In genomic region chr11:61929323-61930097, GRCm38 (mm10) we compare ENCODE assay signal across 7 mouse cellular contexts. TPM values are rescaled to one million over a fixed set of nuclear protein-coding genes. Genes with fewer than 3 reads are reported as not detected.
DNase-seq lines count a peak whose midpoint lies in the region; ATAC-seq lines count a peak whose summit lies in the region.

No protein-coding gene starts in this region.

- H3K9me3 ChIP-seq in lung, embryonic 15.5 days = no peaks in the 10 kb centered on the region
- H3K9me3 ChIP-seq in hindbrain, embryonic 16.5 days (ENCODE audit: control insufficient read depth, low read length) = no peaks in the 10 kb centered on the region
- H3K9me3 ChIP-seq in midbrain, embryonic 16.5 days (replicated peaks; ENCODE audit: control insufficient read depth, low read length, poor library complexity, severe bottlenecking) = no peaks in the 10 kb centered on the region

- WGBS in lung, embryonic 15.5 days = under 1% methylated on average over 47 of the region's 47 CpGs
- WGBS in hindbrain, embryonic 16.5 days = 3% methylated on average over 39 of the region's 47 CpGs
- WGBS in midbrain, embryonic 16.5 days = 3% methylated on average over 46 of the region's 47 CpGs

- H3K4me3 ChIP-seq in lung, embryonic 15.5 days = peak overlapping the region; percentile 99
- H3K4me3 ChIP-seq in hindbrain, embryonic 16.5 days (ENCODE audit: low read length) = peak overlapping the region; percentile 96
- peak overlapping the region; percentile 75 for H3K4me3 ChIP-seq in midbrain, embryonic 16.5 days (ENCODE audit: low read depth, low read length)

- peak overlapping the region; percentile 92 for H3K9ac ChIP-seq in lung, embryonic 15.5 days
- peak overlapping the region; percentile 87 for H3K9ac ChIP-seq in hindbrain, embryonic 16.5 days (ENCODE audit: low read depth, low read length)
- H3K9ac ChIP-seq in midbrain, embryonic 16.5 days (ENCODE audit: low read depth, low read length) = peak overlapping the region; percentile 93

- peak overlapping the region; percentile 96 for H3K27ac ChIP-seq in lung, embryonic 15.5 days
- peak overlapping the region; percentile 94 for H3K27ac ChIP-seq in hindbrain, embryonic 16.5 days (ENCODE audit: low read depth, low read length)
- peak overlapping the region; percentile 98 for H3K27ac ChIP-seq in midbrain, embryonic 16.5 days (ENCODE audit: low read length)

- DNase-seq in lung, postnatal 25 days (ENCODE audit: low spot score) = no peak
- DNase-seq in c-Kit-positive CD71-positive TER-119-positive erythroid progenitor cells, embryonic 14.5 days (ENCODE audit: low spot score) = peak; percentile 25
- no peak for DNase-seq in cerebellum, postnatal 36 days
- no peak for DNase-seq in gastrocnemius, postnatal 14 days

- peaks cover 24% of the 10 kb centered on the region for H3K4me1 ChIP-seq in lung, embryonic 15.5 days
- peaks cover 14% of the 10 kb centered on the region for H3K4me1 ChIP-seq in hindbrain, embryonic 16.5 days (ENCODE audit: control insufficient read depth, insufficient read depth, low read depth, low read length)
- H3K4me1 ChIP-seq in midbrain, embryonic 16.5 days (ENCODE audit: control insufficient read depth, insufficient read depth, low read length) = peaks cover 16% of the 10 kb centered on the region

- no peaks in the 10 kb centered on the region for H3K36me3 ChIP-seq in lung, embryonic 15.5 days
- no peaks in the 10 kb centered on the region for H3K36me3 ChIP-seq in hindbrain, embryonic 16.5 days (ENCODE audit: control insufficient read depth, insufficient read depth, low read length)
- no peaks in the 10 kb centered on the region for H3K36me3 ChIP-seq in midbrain, embryonic 16.5 days (ENCODE audit: control insufficient read depth, insufficient read depth, low read length)

- ATAC-seq in lung, embryonic 15.5 days (ENCODE audit: borderline replicate concordance, extremely low read depth, low FRiP score, low TSS enrichment) = peak; percentile 73
- ATAC-seq in hindbrain, embryonic 16.5 days = peak; percentile 66
- ATAC-seq in midbrain, embryonic 16.5 days = peak; percentile 82

- H3K4me2 ChIP-seq in lung, embryonic 15.5 days = peak overlapping the region; percentile 85
- peak overlapping the region; percentile 71 for H3K4me2 ChIP-seq in hindbrain, embryonic 16.5 days (ENCODE audit: low read length)
- H3K4me2 ChIP-seq in midbrain, embryonic 16.5 days (ENCODE audit: low read length) = peak overlapping the region; percentile 74

- intact Hi-C loops in gastrocnemius, postnatal 14 days (cut with DNase I; ENCODE audit: low total_unique reads) = no loop called here

- no peaks in the 10 kb centered on the region for H3K27me3 ChIP-seq in lung, embryonic 15.5 days
- no peaks in the 10 kb centered on the region for H3K27me3 ChIP-seq in hindbrain, embryonic 16.5 days (replicated peaks; ENCODE audit: control insufficient read depth, insufficient read depth, low read length)
- H3K27me3 ChIP-seq in midbrain, embryonic 16.5 days (ENCODE audit: control insufficient read depth, insufficient read depth, low read depth, low read length) = no peaks in the 10 kb centered on the region

RNA-seq across cellular contexts. Expression of gene Akap10, which starts 0.5 kb away (rescaled TPM):
- polyA plus RNA-seq in lung, embryonic 15.5 days (2015; fragmentation: Nextera tagmentation; extraction: Ambion mirVana) = 14.8 and 17.7 TPM in 2 replicates
- polyA plus RNA-seq in hindbrain, embryonic 16.5 days (2015; fragmentation: Nextera tagmentation; extraction: Ambion mirVana) = 9.7 and 10.9 TPM in 2 replicates
- polyA plus RNA-seq in midbrain, embryonic 16.5 days (2015; fragmentation: Nextera tagmentation; extraction: Ambion mirVana) = 10.3 and 12.2 TPM in 2 replicates
- 1 to 10 TPM; 8.0 to 9.5 TPM for total RNA-seq in gastrocnemius, postnatal 14 days (2021)

RNA-seq across cellular contexts. Expression of gene Specc1, which starts 27.1 kb away (rescaled TPM):
- polyA plus RNA-seq in lung, embryonic 15.5 days (2015; fragmentation: Nextera tagmentation; extraction: Ambion mirVana) = 10.7 and 12.0 TPM in 2 replicates
- 12.3 and 14.3 TPM in 2 replicates for polyA plus RNA-seq in hindbrain, embryonic 16.5 days (2015; fragmentation: Nextera tagmentation; extraction: Ambion mirVana)
- polyA plus RNA-seq in midbrain, embryonic 16.5 days (2015; fragmentation: Nextera tagmentation; extraction: Ambion mirVana) = 8.0 and 9.9 TPM in 2 replicates
- total RNA-seq in gastrocnemius, postnatal 14 days (2021) = 1 to 10 TPM; 5.0 to 5.4 TPM
